8 mouse cellular contexts compared by ENCODE assay signal in the genomic region with DNA sequence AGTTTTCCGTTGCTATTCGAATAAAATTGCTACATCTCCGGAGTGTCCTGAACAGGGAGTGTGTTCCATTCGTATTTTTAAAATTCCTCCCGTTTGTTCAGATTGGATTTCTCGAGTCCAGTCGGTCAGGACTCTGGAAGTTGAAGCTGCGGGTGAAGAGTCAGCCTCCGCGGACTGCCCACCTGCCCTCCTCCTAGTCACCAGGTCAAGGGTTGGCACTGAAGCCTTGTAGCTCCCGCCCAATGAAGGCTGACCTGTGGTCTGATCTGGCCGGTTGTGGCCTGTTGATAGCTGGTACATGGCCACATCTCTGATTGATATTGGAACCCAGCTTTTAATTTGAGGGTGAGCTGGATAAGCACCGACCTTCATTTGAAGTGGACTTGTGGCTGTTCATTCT. TPM values are rescaled to one million over a fixed set of nuclear protein-coding genes. Genes with fewer than 3 reads are reported as not detected.
DNase-seq lines count a peak whose midpoint lies in the region; ATAC-seq and TF ChIP-seq lines count a peak whose summit lies in the region.

No protein-coding gene starts in this region.

- intact Hi-C loops in gastrocnemius, adult 2 months (cut with DNase I) = loop anchor here (5.0 kb wide), 2 partner anchors 77 to 182 kb away; no protein-coding TSS in a partner anchor

- peak overlapping the region; percentile 99 for H3K27ac ChIP-seq in gastrocnemius, adult 2 months
- peak overlapping the region; percentile 96 for H3K27ac ChIP-seq in brown adipose tissue, adult 24 weeks (replicated peaks; ENCODE audit: low read depth, low read length)
- no peak overlapping the region; the same call in 1 of the 2 replicates for H3K27ac ChIP-seq in forebrain, embryonic 14.5 days (ENCODE audit: low read depth, low read length)
- H3K27ac ChIP-seq in kidney, adult 2 months (ENCODE audit: insufficient read depth, low read depth, low read length) = peak overlapping the region; percentile 82
- peak overlapping the region; percentile 92 for H3K27ac ChIP-seq in lung, embryonic 15.5 days

- no peaks in the 10 kb centered on the region for H3K9me3 ChIP-seq in forebrain, embryonic 14.5 days (replicated peaks; ENCODE audit: control insufficient read depth, low read length)
- H3K9me3 ChIP-seq in lung, embryonic 15.5 days = no peaks in the 10 kb centered on the region

- WGBS in forebrain, embryonic 14.5 days = 2% methylated on average over 13 of the region's 13 CpGs
- WGBS in kidney, adult 2 months = under 1% methylated on average over 13 of the region's 13 CpGs
- under 1% methylated on average over 13 of the region's 13 CpGs for WGBS in lung, embryonic 15.5 days

- no peaks in the 10 kb centered on the region for H3K36me3 ChIP-seq in forebrain, embryonic 14.5 days (ENCODE audit: control insufficient read depth, insufficient read depth, low read length)
- no peaks in the 10 kb centered on the region for H3K36me3 ChIP-seq in kidney, adult 2 months (ENCODE audit: control insufficient read depth, insufficient read depth, low read length)
- no peaks in the 10 kb centered on the region for H3K36me3 ChIP-seq in lung, embryonic 15.5 days

- H3K4me1 ChIP-seq in brown adipose tissue, adult 24 weeks (ENCODE audit: control insufficient read depth, insufficient read depth, insufficient read length, low read length) = peaks cover 24% of the 10 kb centered on the region
- peaks cover 19% of the 10 kb centered on the region for H3K4me1 ChIP-seq in forebrain, embryonic 14.5 days (ENCODE audit: control insufficient read depth, insufficient read depth, low read length)
- peaks cover 19% of the 10 kb centered on the region for H3K4me1 ChIP-seq in kidney, adult 2 months (ENCODE audit: control insufficient read depth, insufficient read depth, low read length)
- peaks cover 22% of the 10 kb centered on the region for H3K4me1 ChIP-seq in lung, embryonic 15.5 days

- H3K27me3 ChIP-seq in forebrain, embryonic 14.5 days (replicated peaks; ENCODE audit: control insufficient read depth, insufficient read depth, low read length) = no peaks in the 10 kb centered on the region
- no peaks in the 10 kb centered on the region for H3K27me3 ChIP-seq in kidney, adult 2 months (replicated peaks; ENCODE audit: control insufficient read depth, insufficient read depth, low read length)
- H3K27me3 ChIP-seq in lung, embryonic 15.5 days = no peaks in the 10 kb centered on the region

- peak overlapping the region; percentile 94 for H3K4me2 ChIP-seq in forebrain, embryonic 14.5 days (ENCODE audit: low read length)
- peak overlapping the region; percentile 86 for H3K4me2 ChIP-seq in lung, embryonic 15.5 days

- no peak for ATAC-seq in forebrain, embryonic 14.5 days
- ATAC-seq in lung, embryonic 15.5 days (ENCODE audit: borderline replicate concordance, extremely low read depth, low FRiP score, low TSS enrichment) = no peak

- no peak for TF ChIP-seq POLR2A in kidney, adult 2 months (IDR thresholded peaks at IDR 0.05; ENCODE audit: low read depth, low read length)

- peak; percentile 65 for DNase-seq in gastrocnemius, adult 2 months
- DNase-seq in gastrocnemius, postnatal 25 days = no peak
- peak; percentile 11 for DNase-seq in forebrain, embryonic 14.5 days (ENCODE audit: low spot score)
- peak; percentile 89 for DNase-seq in kidney, adult 2 months
- peak; percentile 33 for DNase-seq in retina, postnatal 1 day
- DNase-seq in frontal cortex, postnatal 25 days (ENCODE audit: low spot score in 2 of 2) = no peak

- no peak for TF ChIP-seq CTCF in gastrocnemius, adult 2 months (IDR thresholded peaks at IDR 0.05)
- no peak for TF ChIP-seq CTCF in kidney, adult 2 months (conservative IDR thresholded peaks at IDR 0.05; ENCODE audit: insufficient read depth, insufficient read length, low read depth, low read length)

- H3K9ac ChIP-seq in forebrain, embryonic 14.5 days (ENCODE audit: low read length) = peak overlapping the region; percentile 97
- H3K9ac ChIP-seq in lung, embryonic 15.5 days = peak overlapping the region; percentile 94

- peak overlapping the region; percentile 90 for H3K4me3 ChIP-seq in gastrocnemius, adult 2 months
- peak overlapping the region; percentile 99 for H3K4me3 ChIP-seq in brown adipose tissue, adult 24 weeks (ENCODE audit: insufficient read depth, low read depth, low read length)
- H3K4me3 ChIP-seq in forebrain, embryonic 14.5 days (ENCODE audit: low read depth, low read length) = peak overlapping the region; percentile 98
- peak overlapping the region; percentile 75 for H3K4me3 ChIP-seq in kidney, adult 2 months (ENCODE audit: insufficient read depth, low read depth, low read length)
- H3K4me3 ChIP-seq in lung, embryonic 15.5 days = peak overlapping the region; percentile 96

RNA-seq across cellular contexts. Expression of a gene that starts 1.0 kb away (rescaled TPM):
- 100 to 1,000 TPM; 151 to 170 TPM for total RNA-seq in gastrocnemius, adult 2 months (2021)
- total RNA-seq in gastrocnemius, postnatal 25 days (2021) = 100 to 1,000 TPM; 123 to 140 TPM
- polyA plus RNA-seq in brown adipose tissue, adult 24 weeks (2012; ENCODE audit: insufficient read depth, insufficient read length, missing spikeins) = 181 and 214 TPM in 2 replicates
- polyA plus RNA-seq in forebrain, embryonic 14.5 days (2014; fragmentation: Nextera tagmentation; extraction: Ambion mirVana) = 156 and 167 TPM in 2 replicates
- polyA plus RNA-seq in kidney, adult 2 months (2012; rRNA removed) = 50.4 and 84.5 TPM in 2 replicates
- polyA plus RNA-seq in lung, embryonic 15.5 days (2015; fragmentation: Nextera tagmentation; extraction: Ambion mirVana) = 210 and 213 TPM in 2 replicates

Comparison
In these comparisons a context has a peak if more than half of its experiments do, and no peak if none do; other contexts are left out.
1. DNase-seq: peak in gastrocnemius, adult 2 months (single experiment), forebrain, embryonic 14.5 days (single experiment), kidney, adult 2 months (single experiment) and retina, postnatal 1 day (single experiment); none in gastrocnemius, postnatal 25 days (single experiment) and frontal cortex, postnatal 25 days (0 of 2).
2. Peak in every context shown above with its lines, with median percentiles within 50 percentile points of each other: H3K4me3 ChIP-seq.